Mouse (Mus musculus) stomach, embryonic 15.5 days (tissue): Measurements from ENCODE around the gene Fxyd6. TPM values are rescaled to one million over a fixed set of nuclear protein-coding genes. Genes with fewer than 3 reads are reported as not detected.
A peak's percentile ranks its signal among the peaks of the same experiment; 100 is the strongest.

Experiments
- ATAC-seq: fragments of 200-750 bp; cut with Nextera tagmentation; 2 replicates; pipeline ENCODE4 v1.8.0; 2017; ENCODE audit warnings: low read depth, moderate number of reproducible peaks, moderate TSS enrichment; ENCODE audit not compliant: insufficient read depth, low FRiP score
- H3K27ac ChIP-seq: fragments of 300-500 bp; sonication (generic); 2 replicates; pipeline ENCODE4 v1.5.1; 2015; ENCODE audit warnings: mild to moderate bottlenecking, inconsistent platforms
- H3K27me3 ChIP-seq: fragments of 300-500 bp; sonication (generic); replicated peaks from 2 replicates; pipeline ENCODE4 v1.6.1; 2015; ENCODE audit warnings: inconsistent platforms
- H3K36me3 ChIP-seq: fragments of 300-500 bp; sonication (generic); 2 replicates; pipeline ENCODE4 v1.6.1; 2015; ENCODE audit warnings: inconsistent platforms
- H3K4me1 ChIP-seq: fragments of 300-500 bp; sonication (generic); 2 replicates; pipeline ENCODE4 v1.6.1; 2015; ENCODE audit warnings: inconsistent platforms
- H3K4me2 ChIP-seq: fragments of 300-500 bp; sonication (generic); 2 replicates; pipeline ENCODE4 v1.6.1; 2015; ENCODE audit warnings: mild to moderate bottlenecking, inconsistent platforms
- H3K4me3 ChIP-seq: fragments of 300-500 bp; sonication (generic); replicated peaks from 2 replicates; pipeline ENCODE4 v1.5.1; 2015; ENCODE audit warnings: inconsistent platforms
- H3K9ac ChIP-seq: fragments of 300-500 bp; sonication (generic); 2 replicates; pipeline ENCODE4 v1.6.1; 2015; ENCODE audit warnings: inconsistent platforms
- H3K9me3 ChIP-seq: fragments of 300-500 bp; sonication (generic); 2 replicates; pipeline ENCODE4 v1.6.1; 2016; ENCODE audit warnings: inconsistent platforms
- WGBS: fragments of 180-500 bp; shearing (Covaris S2); methylation state at CpG from one replicate; pipeline ENCODE4 v1.1.7; 2015; 5-methylcytosine and 5-hydroxymethylcytosine counted together
- polyA plus RNA-seq: library from polyadenylated mRNA; unstranded; fragments of >200 nt; fragmentation: Nextera tagmentation; extraction: Ambion mirVana; gene quantifications from 2 replicates; pipeline ENCODE4 v1.2.1, GENCODE M21; 2015

The Fxyd6 gene
- polyA plus RNA-seq, 1 experiment from 2014 or later: 63.8 TPM

DNA sequence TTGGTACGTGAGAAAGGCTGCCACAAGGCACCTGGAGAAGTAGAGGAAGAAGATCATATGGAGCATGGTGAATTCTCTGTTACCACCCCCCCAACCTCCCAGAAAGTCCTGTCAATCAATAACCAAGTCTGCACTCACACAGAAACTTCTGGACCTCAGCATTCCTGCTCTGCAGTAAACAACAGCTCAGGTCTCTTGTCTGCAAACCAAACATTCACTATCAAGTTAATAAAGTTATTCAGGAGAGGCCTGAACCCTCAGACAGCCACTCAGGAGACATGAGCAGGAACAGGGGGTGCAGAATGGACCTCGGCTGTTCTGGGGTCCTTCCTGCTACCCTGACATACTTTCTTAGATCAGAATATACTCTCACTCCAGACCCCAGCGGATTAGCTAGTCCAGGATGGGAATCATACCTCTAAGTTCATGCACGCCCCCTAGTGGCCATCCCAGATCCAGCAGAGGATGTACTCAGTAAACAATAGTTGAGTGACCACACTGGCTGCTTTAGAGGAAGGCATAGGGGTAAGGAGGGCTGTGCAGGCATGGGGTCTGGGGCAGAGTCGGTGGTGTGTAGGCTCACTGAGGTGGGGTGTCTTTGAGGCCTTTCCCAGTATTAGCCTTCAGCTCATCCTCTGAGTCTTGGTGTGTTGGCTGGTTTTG lies 43.6 kb downstream of the Fxyd6 start:
- no peaks in the 10 kb centered on the region for H3K9me3 ChIP-seq
- H3K4me2 ChIP-seq: no peak overlapping the region
- WGBS: 61% methylated on average over 5 of the region's 5 CpGs
- no peaks in the 10 kb centered on the region for H3K27me3 ChIP-seq
- H3K36me3 ChIP-seq: no peaks in the 10 kb centered on the region
- no peak overlapping the region for H3K9ac ChIP-seq
- ATAC-seq: no peak
- H3K4me1 ChIP-seq: peaks cover 5% of the 10 kb centered on the region; the same call in 1 of the 2 replicates
- H3K4me3 ChIP-seq: no peak overlapping the region
- no peak overlapping the region for H3K27ac ChIP-seq

DNA sequence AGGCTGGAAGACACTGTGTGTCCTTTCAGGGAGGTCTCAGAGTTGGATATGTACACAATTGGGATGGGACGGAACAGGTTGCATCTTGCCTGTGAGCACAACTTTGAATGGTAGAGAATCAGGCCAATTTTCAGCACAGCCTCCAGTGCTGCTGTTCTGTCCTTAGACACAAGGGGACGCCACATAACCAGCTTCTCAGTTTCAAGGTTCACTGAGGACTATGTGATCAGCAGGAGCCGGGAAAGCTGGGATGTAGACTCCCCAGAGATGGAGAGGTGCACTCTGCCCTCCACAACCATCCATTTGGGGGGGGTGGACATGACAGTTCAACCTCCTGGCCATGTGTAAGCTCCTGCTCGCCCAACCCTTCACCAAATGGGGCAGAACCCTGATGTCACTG lies 45.9 kb downstream of the Fxyd6 start:
- no peak overlapping the region for H3K9ac ChIP-seq
- ATAC-seq: no peak
- WGBS: 47% methylated on average over 4 of the region's 4 CpGs

DNA sequence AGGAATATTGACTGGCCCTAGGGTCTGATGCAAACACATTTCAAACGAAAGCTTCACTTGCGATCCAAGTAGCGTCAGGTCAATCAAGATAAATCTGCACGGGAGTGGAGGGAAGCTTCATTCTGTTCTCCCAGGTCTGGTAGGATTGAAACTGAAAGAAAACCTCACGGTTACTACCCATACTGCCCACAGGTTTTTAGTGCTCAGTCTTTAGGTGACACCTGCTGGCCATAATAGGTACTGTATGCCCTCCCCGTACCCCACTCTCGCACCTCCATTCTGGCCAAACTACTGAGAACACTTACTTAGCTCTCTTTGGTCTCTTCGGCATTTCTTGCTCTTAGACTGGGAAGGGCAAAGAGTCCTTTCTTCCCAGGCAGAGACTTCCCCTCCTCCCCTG lies 47.3 kb downstream of the Fxyd6 start:
- no peak for ATAC-seq

More for the DNA sequence above, 45.9 kb downstream of the Fxyd6 start:
- no peaks in the 10 kb centered on the region for H3K36me3 ChIP-seq
- H3K4me2 ChIP-seq: no peak overlapping the region
- H3K27ac ChIP-seq: no peak overlapping the region
- H3K4me3 ChIP-seq: no peak overlapping the region
- no peaks in the 10 kb centered on the region for H3K27me3 ChIP-seq
- no peaks in the 10 kb centered on the region for H3K9me3 ChIP-seq
- H3K4me1 ChIP-seq: peaks cover 5% of the 10 kb centered on the region; the same call in 1 of the 2 replicates

DNA sequence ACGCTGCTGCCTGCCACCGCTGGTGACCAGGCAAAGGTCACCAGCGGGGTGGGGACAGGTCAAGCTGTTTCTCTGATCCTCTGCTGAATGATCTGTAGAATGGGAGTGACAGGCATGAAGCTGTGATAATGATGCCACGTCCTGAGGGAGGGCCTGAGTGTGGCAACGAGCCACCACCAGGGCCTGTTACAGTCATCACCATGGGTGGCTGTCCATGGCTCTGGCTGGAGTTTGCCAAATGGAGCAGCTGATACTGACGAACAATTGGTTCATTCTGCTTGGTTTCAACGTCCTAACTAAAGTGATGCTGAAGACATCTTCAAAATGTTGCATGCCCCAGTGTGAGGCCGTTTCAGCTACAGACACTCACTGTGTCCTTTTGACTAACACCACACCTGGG lies 48.3 kb downstream of the Fxyd6 start:
- Histone ChIP-seq H3K4me3 (no peak overlapping the region), H3K4me1 (no peaks in the 10 kb centered on the region), H3K27ac (no peak overlapping the region), H3K36me3 (no peaks in the 10 kb centered on the region), H3K9ac (no peak overlapping the region), H3K27me3 (no peaks in the 10 kb centered on the region), H3K9me3 (no peaks in the 10 kb centered on the region), H3K4me2 (no peak overlapping the region)
- no peak for ATAC-seq
- WGBS: 62% methylated on average over 8 of the region's 8 CpGs

More for the DNA sequence above, 47.3 kb downstream of the Fxyd6 start:
- Histone ChIP-seq H3K9ac (no peak overlapping the region), H3K9me3 (no peaks in the 10 kb centered on the region), H3K4me3 (no peak overlapping the region), H3K27ac (no peak overlapping the region), H3K4me1 (peaks cover under 1% of the 10 kb centered on the region; the same call in 1 of the 2 replicates), H3K36me3 (no peaks in the 10 kb centered on the region), H3K27me3 (no peaks in the 10 kb centered on the region), H3K4me2 (peak overlapping the region; percentile 30)
- WGBS: 17% methylated on average over 8 of the region's 8 CpGs

DNA sequence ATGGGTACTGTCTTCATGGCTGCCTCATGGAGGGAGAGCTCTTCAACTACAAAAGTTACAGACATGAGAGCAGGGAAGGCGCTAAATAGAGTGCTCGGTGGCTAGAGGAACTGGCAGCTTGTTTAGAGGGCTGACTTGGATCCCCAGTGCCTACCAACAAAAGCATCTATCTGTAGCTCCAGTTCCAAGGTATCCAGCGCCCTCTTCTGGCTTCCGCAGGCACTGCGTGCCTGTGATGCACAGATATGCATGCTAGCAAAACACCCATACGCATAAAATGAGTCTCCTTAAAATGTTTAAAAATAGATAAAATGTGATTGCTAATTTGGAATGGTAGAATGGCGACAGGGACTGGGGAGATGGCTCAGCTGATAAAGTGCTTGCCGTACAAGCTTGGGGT lies 51.2 kb downstream of the Fxyd6 start:
- no peak overlapping the region for H3K27ac ChIP-seq
- ATAC-seq: no peak
- WGBS: 59% methylated on average over 8 of the region's 8 CpGs
- H3K4me2 ChIP-seq: no peak overlapping the region
- H3K9me3 ChIP-seq: no peaks in the 10 kb centered on the region
- H3K4me3 ChIP-seq: no peak overlapping the region
- no peaks in the 10 kb centered on the region for H3K36me3 ChIP-seq
- no peak overlapping the region for H3K9ac ChIP-seq
- no peaks in the 10 kb centered on the region for H3K4me1 ChIP-seq
- no peaks in the 10 kb centered on the region for H3K27me3 ChIP-seq

DNA sequence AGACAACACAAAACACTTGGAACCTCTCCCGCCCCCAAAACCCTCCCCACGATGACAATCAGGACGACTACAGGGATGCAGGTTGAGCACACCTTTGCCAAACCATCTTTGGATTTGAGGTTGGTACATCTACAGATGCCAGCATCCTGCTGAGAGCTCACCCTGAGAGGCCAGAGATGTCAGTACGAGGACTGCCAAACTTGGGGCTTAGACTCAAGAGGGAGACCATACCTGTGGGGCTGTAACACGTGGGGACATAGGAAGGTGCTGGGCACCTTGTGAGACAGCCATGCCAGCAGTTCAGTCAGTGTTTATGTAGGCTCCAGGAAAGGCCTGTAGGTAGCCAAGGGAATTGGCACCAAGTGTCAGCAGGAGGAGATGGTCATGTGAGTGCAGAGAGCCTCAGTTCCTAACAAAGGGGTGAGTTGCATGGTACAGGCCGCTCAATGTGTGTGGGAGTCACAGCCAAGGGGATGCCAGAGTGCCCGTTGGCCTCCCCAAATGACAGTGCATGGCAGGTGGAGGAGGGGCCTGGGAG lies 52.8 kb downstream of the Fxyd6 start:
- no peaks in the 10 kb centered on the region for H3K4me1 ChIP-seq
- H3K9ac ChIP-seq: no peak overlapping the region
- no peak for ATAC-seq
- 0 out of 2 replicates have a peak, but pooled peaks cover 5% of the 10 kb centered on the region for H3K27me3 ChIP-seq
- WGBS: 72% methylated on average over 7 of the region's 7 CpGs
- no peaks in the 10 kb centered on the region for H3K9me3 ChIP-seq
- H3K4me2 ChIP-seq: no peak overlapping the region
- no peak overlapping the region for H3K4me3 ChIP-seq
- no peak overlapping the region for H3K27ac ChIP-seq
- no peaks in the 10 kb centered on the region for H3K36me3 ChIP-seq

DNA sequence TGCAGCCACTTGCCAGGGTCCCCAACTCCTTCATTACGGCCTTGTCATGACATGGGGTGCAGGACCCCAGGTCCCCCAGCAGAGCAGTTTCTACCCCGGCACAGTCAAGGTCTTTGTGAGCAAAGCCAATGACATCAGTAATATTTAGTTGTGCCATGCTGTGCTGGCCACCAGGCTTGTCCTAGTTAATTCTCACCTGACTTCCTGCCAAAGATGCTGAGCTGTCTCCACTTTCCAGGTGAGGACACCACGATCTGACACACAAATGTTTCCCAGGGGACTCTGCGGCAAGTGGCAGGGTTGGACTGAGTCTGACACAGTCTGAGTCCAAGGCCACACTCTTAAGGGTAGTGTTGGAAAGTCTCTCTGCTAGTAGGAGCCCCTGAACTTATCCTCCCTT lies 56.5 kb downstream of the Fxyd6 start, which contains the start of gene Dscaml1:
Gene Dscaml1, plus strand, starts transcription at position 173 of the 400 bp plus-strand sequence.
- Histone ChIP-seq H3K36me3 (no peaks in the 10 kb centered on the region), H3K27ac (no peak within 1 kb of the TSS), H3K4me3 (no peak within 1 kb of the TSS), H3K27me3 (peaks cover 32% of the 10 kb centered on the region), H3K9ac (no peak within 1 kb of the TSS), H3K4me2 (no peak within 1 kb of the TSS), H3K9me3 (no peaks in the 10 kb centered on the region), H3K4me1 (peaks cover 13% of the 10 kb centered on the region; the same call in 1 of the 2 replicates)
- WGBS: 80% methylated on average over 4 of the region's 4 CpGs
- ATAC-seq: no peak

DNA sequence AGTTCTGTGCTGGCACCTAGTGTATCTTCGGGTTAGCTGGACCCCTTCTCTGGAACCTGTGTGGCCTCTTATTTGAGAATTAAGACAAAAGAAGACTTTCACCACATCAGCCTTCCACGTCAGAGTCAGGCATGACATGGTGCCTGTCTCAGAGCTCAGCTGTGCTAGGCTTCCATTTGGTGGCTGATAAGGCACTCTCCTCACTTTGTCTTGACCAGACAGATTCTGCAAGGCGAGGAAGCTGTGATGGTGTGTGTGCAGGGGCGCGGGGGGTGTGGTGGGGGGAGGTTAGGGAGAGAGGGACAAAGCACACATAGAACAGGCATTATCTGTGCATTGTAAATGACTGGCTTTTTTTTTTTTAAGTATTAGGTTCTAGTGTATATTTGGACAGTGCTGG lies 59.4 kb downstream of the Fxyd6 start:
- Histone ChIP-seq H3K4me1 (peaks cover 13% of the 10 kb centered on the region; the same call in 1 of the 2 replicates), H3K9me3 (no peaks in the 10 kb centered on the region), H3K27ac (no peak overlapping the region), H3K4me2 (no peak overlapping the region), H3K27me3 (peaks cover 46% of the 10 kb centered on the region), H3K4me3 (no peak overlapping the region), H3K9ac (no peak overlapping the region), H3K36me3 (no peaks in the 10 kb centered on the region)
- ATAC-seq: no peak
- 26% methylated on average over 5 of the region's 5 CpGs for WGBS

DNA sequence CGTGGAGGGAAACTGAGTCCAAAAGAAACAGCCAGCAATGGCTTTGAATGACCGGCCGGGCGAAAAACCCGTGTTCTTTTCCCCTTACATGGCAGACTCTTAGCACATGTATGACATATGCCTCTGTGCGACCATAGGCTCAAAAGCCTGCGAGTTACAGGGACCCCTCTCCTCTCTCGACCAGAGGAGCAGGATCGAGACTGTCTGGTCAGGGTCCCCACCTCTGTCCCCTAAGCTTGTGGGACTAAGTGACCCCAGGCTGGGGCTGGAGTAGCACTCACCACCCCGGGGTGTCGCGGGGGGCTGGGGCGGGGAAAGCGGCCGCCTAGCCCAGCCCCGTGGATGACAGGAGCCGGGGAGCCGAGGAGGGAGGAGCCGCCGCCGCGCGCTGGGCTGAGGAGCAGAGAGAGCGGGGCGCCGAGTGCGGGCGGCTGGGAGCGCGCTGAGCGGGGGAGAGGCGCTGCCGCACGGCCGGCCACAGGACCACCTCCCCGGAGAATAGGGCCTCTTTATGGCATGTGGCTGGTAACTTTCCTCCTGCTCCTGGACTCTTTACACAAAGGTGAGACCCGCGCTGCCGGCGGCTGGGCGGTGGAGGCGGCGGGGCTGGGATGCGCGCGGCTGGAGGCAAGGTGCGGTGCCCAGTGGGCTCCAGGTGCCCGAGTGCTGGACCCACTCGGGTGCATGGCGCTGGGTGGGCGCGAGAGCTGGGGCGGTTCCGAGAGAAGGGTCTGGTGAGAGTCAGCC lies 60.1 kb downstream of the Fxyd6 start:
- Histone ChIP-seq H3K9ac (no peak overlapping the region), H3K4me2 (peak overlapping the region; percentile 64), H3K4me1 (peaks cover 13% of the 10 kb centered on the region; the same call in 1 of the 2 replicates), H3K9me3 (no peaks in the 10 kb centered on the region), H3K4me3 (peak overlapping the region; percentile 34), H3K27me3 (peaks cover 46% of the 10 kb centered on the region), H3K27ac (no peak overlapping the region), H3K36me3 (no peaks in the 10 kb centered on the region)
- WGBS: 2% methylated on average over 53 of the region's 54 CpGs
- ATAC-seq: no peak

DNA sequence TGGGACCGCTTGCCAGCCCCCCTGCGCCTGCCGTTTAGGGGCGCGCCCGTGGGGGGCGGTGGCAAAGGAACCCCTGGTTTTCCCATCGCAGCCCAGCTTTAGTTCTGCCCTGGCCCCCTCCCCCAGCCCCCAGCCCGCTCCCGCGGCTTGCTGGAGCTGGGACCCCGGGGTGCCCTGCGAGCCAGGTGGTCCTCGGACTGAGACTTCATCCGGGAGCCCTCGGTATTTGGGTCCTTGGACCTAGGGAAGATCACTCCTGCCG lies 60.6 kb downstream of the Fxyd6 start:
- ATAC-seq: no peak
- Histone ChIP-seq H3K4me3 (peak overlapping the region; percentile 34), H3K36me3 (no peaks in the 10 kb centered on the region), H3K27ac (no peak overlapping the region), H3K27me3 (peaks cover 46% of the 10 kb centered on the region), H3K9me3 (no peaks in the 10 kb centered on the region), H3K4me2 (peak overlapping the region; percentile 64), H3K4me1 (peaks cover 13% of the 10 kb centered on the region; the same call in 1 of the 2 replicates), H3K9ac (no peak overlapping the region)
- WGBS: 0% methylated on average over 17 of the region's 17 CpGs

DNA sequence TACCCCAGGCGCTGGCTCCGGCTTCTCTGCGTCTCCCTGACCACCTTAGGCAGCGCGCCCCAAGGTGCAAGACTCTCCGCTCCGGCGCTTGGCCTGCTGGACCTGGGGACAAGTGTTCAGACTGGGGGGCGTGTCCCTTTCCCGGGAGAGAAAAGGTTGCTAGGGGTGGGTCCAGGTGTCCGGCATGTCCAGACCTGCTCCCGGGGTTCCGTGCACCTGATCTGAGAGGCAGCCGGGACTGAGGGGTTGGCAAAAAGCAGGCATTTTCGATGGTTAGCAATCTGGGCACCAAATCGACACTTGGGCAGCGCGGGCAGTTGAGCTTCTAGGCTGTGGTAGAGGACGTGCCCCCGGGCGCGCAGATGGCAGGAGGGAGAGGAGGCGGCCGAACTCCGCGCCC lies 61.2 kb downstream of the Fxyd6 start:
- Histone ChIP-seq H3K9ac (no peak overlapping the region), H3K4me3 (peak overlapping the region; percentile 34), H3K27me3 (peaks cover 46% of the 10 kb centered on the region), H3K36me3 (no peaks in the 10 kb centered on the region), H3K4me2 (peak overlapping the region; percentile 64), H3K27ac (no peak overlapping the region), H3K4me1 (peaks cover 13% of the 10 kb centered on the region; the same call in 1 of the 2 replicates), H3K9me3 (no peaks in the 10 kb centered on the region)
- no peak for ATAC-seq
- WGBS: 6% methylated on average over 26 of the region's 26 CpGs

DNA sequence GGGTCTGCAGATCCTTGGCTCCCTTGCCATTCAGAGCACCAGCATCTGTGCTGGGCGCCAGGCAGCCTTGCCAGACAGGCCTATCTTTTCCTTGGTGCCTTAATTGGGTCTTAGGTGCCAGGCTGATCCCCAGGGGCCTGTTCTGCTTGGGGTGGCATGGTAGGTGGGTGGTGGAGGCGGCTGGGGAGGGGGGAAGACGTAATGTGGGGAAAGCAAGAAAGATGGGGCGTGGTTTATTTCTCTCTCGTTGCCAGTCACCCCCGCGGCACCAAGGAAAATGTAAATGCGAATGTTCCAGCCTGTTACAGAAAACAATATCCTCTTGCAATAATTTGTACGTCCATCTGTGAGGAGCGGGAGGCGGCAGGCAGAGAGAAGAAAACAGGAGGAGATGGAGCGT lies 62.7 kb downstream of the Fxyd6 start:
- H3K27ac ChIP-seq: no peak overlapping the region
- H3K4me3 ChIP-seq: no peak overlapping the region
- no peaks in the 10 kb centered on the region for H3K36me3 ChIP-seq
- no peak overlapping the region for H3K4me2 ChIP-seq
- no peaks in the 10 kb centered on the region for H3K9me3 ChIP-seq
- H3K9ac ChIP-seq: no peak overlapping the region
- 76% methylated on average over 12 of the region's 12 CpGs for WGBS
- peaks cover 13% of the 10 kb centered on the region; the same call in 1 of the 2 replicates for H3K4me1 ChIP-seq
- no peak for ATAC-seq
- peaks cover 41% of the 10 kb centered on the region for H3K27me3 ChIP-seq
